Mouse (Mus musculus): ENCODE results near the gene Phlda3. TPM values are rescaled to one million over a fixed set of nuclear protein-coding genes. Genes with fewer than 3 reads are reported as not detected.

Gene Phlda3
- total and polyA plus RNA-seq, 3 experiments: 8.4 to 36.8 (median 11.5) TPM

- Histone ChIP-seq H3K9ac (ENCODE audit: low read depth, low read length) (no peak overlapping the region), H3K4me3 (no peak overlapping the region), H3K27me3 (ENCODE audit: control insufficient read depth, insufficient read depth, low read length) (no peaks in the 10 kb centered on the region), H3K79me2 (replicated peaks; ENCODE audit: control insufficient read depth, insufficient read depth, low read length) (no peaks in the 10 kb centered on the region; the same call in 1 of the 2 replicates), H3K27ac (no peak overlapping the region), H3K4me1 (ENCODE audit: control insufficient read depth, insufficient read depth, low read length) (peaks cover 4% of the 10 kb centered on the region), H3K36me3 (ENCODE audit: control insufficient read depth, insufficient read depth, low read length) (no peaks in the 10 kb centered on the region)
- no peak for TF ChIP-seq EP300 (IDR thresholded peaks at IDR 0.05; ENCODE audit: insufficient read depth, low read depth, low read length)
- no peak for TF ChIP-seq CTCF (IDR thresholded peaks at IDR 0.05)
- TF ChIP-seq POLR2A (IDR thresholded peaks at IDR 0.05; ENCODE audit: insufficient read depth, low read depth, low read length): no peak
- WGBS: 66% methylated on average over 2 of the region's 2 CpGs
- DNase-seq: no peak
- intact Hi-C loops (cut with DNase I): no loop called here
Observed at GRCm38 (mm10) chr1:135768400-135768799, 2.5 kb downstream of the Phlda3 start.

GRCm38 (mm10) chr1:135770237-135770636 lies 4.3 kb downstream of the Phlda3 start:
- no peak for DNase-seq
- intact Hi-C loops (cut with DNase I): no loop called here
- TF ChIP-seq EP300 (IDR thresholded peaks at IDR 0.05; ENCODE audit: insufficient read depth, low read depth, low read length): no peak
- no peak for TF ChIP-seq CTCF (IDR thresholded peaks at IDR 0.05)
- TF ChIP-seq POLR2A (IDR thresholded peaks at IDR 0.05; ENCODE audit: insufficient read depth, low read depth, low read length): no peak
- peaks cover 4% of the 10 kb centered on the region for H3K4me1 ChIP-seq (ENCODE audit: control insufficient read depth, insufficient read depth, low read length)
- H3K9ac ChIP-seq (ENCODE audit: low read depth, low read length): no peak overlapping the region
- no peaks in the 10 kb centered on the region; the same call in 1 of the 2 replicates for H3K79me2 ChIP-seq (replicated peaks; ENCODE audit: control insufficient read depth, insufficient read depth, low read length)
- no peaks in the 10 kb centered on the region for H3K27me3 ChIP-seq (ENCODE audit: control insufficient read depth, insufficient read depth, low read length)
- H3K36me3 ChIP-seq (ENCODE audit: control insufficient read depth, insufficient read depth, low read length): no peaks in the 10 kb centered on the region
- H3K27ac ChIP-seq: peak overlapping the region; percentile 47; the same call in 1 of the 2 replicates
- 70% methylated on average over 7 of the region's 7 CpGs for WGBS
- no peak overlapping the region for H3K4me3 ChIP-seq

GRCm38 (mm10) chr1:135770896-135771572 lies 5.1 kb downstream of the Phlda3 start:
- Histone ChIP-seq H3K79me2 (replicated peaks; ENCODE audit: control insufficient read depth, insufficient read depth, low read length) (no peaks in the 10 kb centered on the region; the same call in 1 of the 2 replicates), H3K36me3 (ENCODE audit: control insufficient read depth, insufficient read depth, low read length) (no peaks in the 10 kb centered on the region), H3K27me3 (ENCODE audit: control insufficient read depth, insufficient read depth, low read length) (no peaks in the 10 kb centered on the region), H3K4me3 (no peak overlapping the region), H3K4me1 (ENCODE audit: control insufficient read depth, insufficient read depth, low read length) (peaks cover 6% of the 10 kb centered on the region), H3K9ac (ENCODE audit: low read depth, low read length) (no peak overlapping the region), H3K27ac (peak overlapping the region; percentile 47)
- WGBS: 19% methylated on average over 12 of the region's 12 CpGs
- peak; percentile 54 to 76 for DNase-seq
- TF ChIP-seq POLR2A (IDR thresholded peaks at IDR 0.05; ENCODE audit: insufficient read depth, low read depth, low read length) (no peak), EP300 (IDR thresholded peaks at IDR 0.05; ENCODE audit: insufficient read depth, low read depth, low read length) (0 out of 2 replicates have a peak, but pooled peaks have one; percentile 11)
- intact Hi-C loops (cut with DNase I): no loop called here

GRCm38 (mm10) chr1:135771573-135771970 lies 5.7 kb downstream of the Phlda3 start:
- Histone ChIP-seq H3K9ac (ENCODE audit: low read depth, low read length) (no peak overlapping the region), H3K27ac (no peak overlapping the region; the same call in 1 of the 2 replicates), H3K79me2 (replicated peaks; ENCODE audit: control insufficient read depth, insufficient read depth, low read length) (no peaks in the 10 kb centered on the region), H3K4me1 (ENCODE audit: control insufficient read depth, insufficient read depth, low read length) (peaks cover 9% of the 10 kb centered on the region), H3K27me3 (ENCODE audit: control insufficient read depth, insufficient read depth, low read length) (no peaks in the 10 kb centered on the region), H3K36me3 (ENCODE audit: control insufficient read depth, insufficient read depth, low read length) (no peaks in the 10 kb centered on the region), H3K4me3 (no peak overlapping the region)
- no peak for DNase-seq
- intact Hi-C loops (cut with DNase I): no loop called here
- WGBS: 61% methylated on average over 8 of the region's 8 CpGs
- TF ChIP-seq CTCF (IDR thresholded peaks at IDR 0.05): no peak
- no peak for TF ChIP-seq EP300 (IDR thresholded peaks at IDR 0.05; ENCODE audit: insufficient read depth, low read depth, low read length)
- no peak for TF ChIP-seq POLR2A (IDR thresholded peaks at IDR 0.05; ENCODE audit: insufficient read depth, low read depth, low read length)

GRCm38 (mm10) chr1:135776596-135776995 lies 10.7 kb downstream of the Phlda3 start:
- intact Hi-C loops (cut with DNase I): no loop called here
- Histone ChIP-seq H3K4me3 (no peak overlapping the region), H3K79me2 (replicated peaks; ENCODE audit: control insufficient read depth, insufficient read depth, low read length) (no peaks in the 10 kb centered on the region), H3K27me3 (ENCODE audit: control insufficient read depth, insufficient read depth, low read length) (no peaks in the 10 kb centered on the region), H3K27ac (peak overlapping the region; percentile 18; the same call in 1 of the 2 replicates), H3K9ac (ENCODE audit: low read depth, low read length) (no peak overlapping the region), H3K36me3 (ENCODE audit: control insufficient read depth, insufficient read depth, low read length) (no peaks in the 10 kb centered on the region), H3K4me1 (ENCODE audit: control insufficient read depth, insufficient read depth, low read length) (peaks cover 14% of the 10 kb centered on the region)
- no peak for DNase-seq
- TF ChIP-seq POLR2A (IDR thresholded peaks at IDR 0.05; ENCODE audit: insufficient read depth, low read depth, low read length) (no peak), EP300 (IDR thresholded peaks at IDR 0.05; ENCODE audit: insufficient read depth, low read depth, low read length) (no peak), CTCF (IDR thresholded peaks at IDR 0.05) (no peak)

- no peak overlapping the region for H3K27ac ChIP-seq
- WGBS: 94% methylated on average over 1 of the region's 1 CpGs
- intact Hi-C loops (cut with DNase I): no loop called here
Observed at GRCm38 (mm10) chr1:135777046-135777445, 11.1 kb downstream of the Phlda3 start.

More at GRCm38 (mm10) chr1:135777046-135777445, 11.1 kb downstream of the Phlda3 start:
- no peak overlapping the region for H3K9ac ChIP-seq (ENCODE audit: low read depth, low read length)
- H3K79me2 ChIP-seq (replicated peaks; ENCODE audit: control insufficient read depth, insufficient read depth, low read length): no peaks in the 10 kb centered on the region
- H3K36me3 ChIP-seq (ENCODE audit: control insufficient read depth, insufficient read depth, low read length): no peaks in the 10 kb centered on the region
- no peak for TF ChIP-seq EP300 (IDR thresholded peaks at IDR 0.05; ENCODE audit: insufficient read depth, low read depth, low read length)
- TF ChIP-seq CTCF (IDR thresholded peaks at IDR 0.05): no peak
- no peak for TF ChIP-seq POLR2A (IDR thresholded peaks at IDR 0.05; ENCODE audit: insufficient read depth, low read depth, low read length)
- peaks cover 14% of the 10 kb centered on the region for H3K4me1 ChIP-seq (ENCODE audit: control insufficient read depth, insufficient read depth, low read length)
- no peak for DNase-seq
- no peak overlapping the region for H3K4me3 ChIP-seq
- no peaks in the 10 kb centered on the region for H3K27me3 ChIP-seq (ENCODE audit: control insufficient read depth, insufficient read depth, low read length)
